Mouse (Mus musculus) retina, adult 2 months (tissue): ENCODE results near the gene Spocd1.

Experiments used
- DNase-seq: peaks from one replicate; pipeline ENCODE4 v3.0.0-alpha.2; 2012; ENCODE audit warnings: low read depth, low spot score

The Spocd1 gene

GRCm38 (mm10) chr4:130002157-130002556 is 73.1 kb downstream of the Spocd1 start:
- DNase-seq, result no peak

- no peak for DNase-seq
Measured at GRCm38 (mm10) chr4:130005593-130005992, 76.5 kb downstream of the Spocd1 start.

GRCm38 (mm10) chr4:130006533-130006932 is 77.5 kb downstream of the Spocd1 start:
- DNase-seq, result no peak
